Mouse (Mus musculus) liver, postnatal 0 days (tissue): ENCODE measurements at regions not wholly inside any gene's neighbourhood (a gene's known extent, or its start where the extent isn't known, plus 50 kb on each side); places are given as distances from the start of the nearest gene placed in this dataset.

Experiments
- ATAC-seq: fragments of 200-750 bp; cut with Nextera tagmentation; 2 replicates; pipeline ENCODE4 v1.8.0; 2017; ENCODE audit warnings: mild to moderate bottlenecking, moderate library complexity
- DNase-seq: peaks from one replicate; pipeline ENCODE4 v3.0.0-alpha.2; 2016
- H3K27ac ChIP-seq: fragments of 300-500 bp; sonication (generic); 2 replicates; pipeline ENCODE4 v1.5.1; 2014; ENCODE audit warnings: antibody characterized with exemption, moderate library complexity, mild to moderate bottlenecking, low read depth
- H3K27me3 ChIP-seq: fragments of 300-500 bp; sonication (generic); 2 replicates; pipeline ENCODE4 v1.6.1; 2014; ENCODE audit warnings: low read length, control low read depth, mixed read lengths; ENCODE audit not compliant: insufficient read depth
- H3K36me3 ChIP-seq: fragments of 300-500 bp; sonication (generic); replicated peaks from 2 replicates; pipeline ENCODE4 v1.6.1; 2014; ENCODE audit warnings: mild to moderate bottlenecking, control low read depth, low read length, moderate library complexity, mixed read lengths; ENCODE audit not compliant: insufficient read depth
- H3K4me1 ChIP-seq: fragments of 300-500 bp; sonication (generic); 2 replicates; pipeline ENCODE4 v1.6.1; 2014; ENCODE audit warnings: antibody characterized with exemption, mild to moderate bottlenecking, control low read depth; ENCODE audit not compliant: insufficient read depth
- H3K4me2 ChIP-seq: fragments of 300-500 bp; sonication (generic); 2 replicates; pipeline ENCODE4 v1.6.1; 2014; ENCODE audit warnings: low read depth, mild to moderate bottlenecking, low read length, moderate library complexity, mixed read lengths
- H3K4me3 ChIP-seq: fragments of 300-500 bp; sonication (generic); 2 replicates; pipeline ENCODE4 v1.5.1; 2014; ENCODE audit warnings: low read depth, low read length
- H3K9ac ChIP-seq: fragments of 300-500 bp; sonication (generic); replicated peaks from 2 replicates; pipeline ENCODE4 v1.6.1; 2014; ENCODE audit warnings: mild to moderate bottlenecking, moderate library complexity
- H3K9me3 ChIP-seq: fragments of 300-500 bp; sonication (generic); 2 replicates; pipeline ENCODE4 v1.6.1; 2016; ENCODE audit warnings: mild to moderate bottlenecking, control low read depth, low read length, mixed read lengths
- CTCF ChIP-seq: sonication (generic); IDR thresholded peaks from 2 replicates; pipeline ENCODE4 v1.5.1; 2016; ENCODE audit warnings: antibody characterized with exemption, low read depth
- EP300 ChIP-seq: IDR thresholded peaks from 2 replicates; pipeline ENCODE4 v1.6.1; 2016; ENCODE audit warnings: antibody characterized with exemption, low read depth, mild to moderate bottlenecking
- WGBS: fragments of 180-500 bp; shearing (Covaris S2); extraction: QIAGEN DNeasy Blood & Tissue Kit; methylation state at CpG from one replicate; pipeline ENCODE4 v1.1.7; 2014; ENCODE audit not compliant: insufficient replicate concordance; 5-methylcytosine and 5-hydroxymethylcytosine counted together

- DNase-seq (no peak), ATAC-seq (no peak)
- Histone ChIP-seq H3K9ac (no peak overlapping the region), H3K4me2 (no peak overlapping the region), H3K36me3 (no peaks in the 10 kb centered on the region), H3K4me3 (no peak overlapping the region), H3K9me3 (no peaks in the 10 kb centered on the region), H3K27me3 (no peaks in the 10 kb centered on the region), H3K27ac (no peak overlapping the region), H3K4me1 (no peaks in the 10 kb centered on the region)
- TF ChIP-seq CTCF (no peak), EP300 (no peak)
- WGBS: 86% methylated on average over 7 of the region's 7 CpGs
Measured at GRCm38 (mm10) chr19:25813651-25814050, 141.4 kb downstream of the Dmrt2 start.

- Histone ChIP-seq H3K4me1 (no peaks in the 10 kb centered on the region), H3K27me3 (no peaks in the 10 kb centered on the region), H3K36me3 (no peaks in the 10 kb centered on the region), H3K4me3 (no peak overlapping the region), H3K9ac (no peak overlapping the region), H3K27ac (no peak overlapping the region), H3K9me3 (no peaks in the 10 kb centered on the region), H3K4me2 (no peak overlapping the region)
- no peak for TF ChIP-seq EP300
- TF ChIP-seq CTCF: no peak
- no peak for ATAC-seq
- DNase-seq: no peak
- 75% methylated on average over 4 of the region's 4 CpGs for WGBS
Measured at GRCm38 (mm10) chr19:25845158-25845557, 172.9 kb downstream of the Dmrt2 start.

GRCm38 (mm10) chr19:25856344-25856743 lies 184.1 kb downstream of the Dmrt2 start:
- H3K27ac ChIP-seq: no peak overlapping the region
- TF ChIP-seq EP300: no peak
- TF ChIP-seq CTCF: no peak
- H3K27me3 ChIP-seq: no peaks in the 10 kb centered on the region
- no peaks in the 10 kb centered on the region for H3K36me3 ChIP-seq
- H3K9me3 ChIP-seq: no peaks in the 10 kb centered on the region
- no peak overlapping the region for H3K4me2 ChIP-seq
- H3K4me3 ChIP-seq: no peak overlapping the region
- WGBS: 54% methylated on average over 4 of the region's 4 CpGs
- DNase-seq: no peak
- no peaks in the 10 kb centered on the region for H3K4me1 ChIP-seq
- no peak for ATAC-seq
- no peak overlapping the region for H3K9ac ChIP-seq

GRCm38 (mm10) chr19:25863312-25863711 lies 191.1 kb downstream of the Dmrt2 start:
- no peak overlapping the region for H3K27ac ChIP-seq
- ATAC-seq (no peak), DNase-seq (no peak)
- WGBS: 48% methylated on average over 1 of the region's 1 CpGs
- no peak overlapping the region for H3K9ac ChIP-seq
- H3K4me1 ChIP-seq: no peaks in the 10 kb centered on the region
- no peak overlapping the region for H3K4me2 ChIP-seq
- H3K36me3 ChIP-seq: no peaks in the 10 kb centered on the region
- no peak overlapping the region for H3K4me3 ChIP-seq
- no peaks in the 10 kb centered on the region for H3K27me3 ChIP-seq
- TF ChIP-seq CTCF (no peak), EP300 (no peak)
- H3K9me3 ChIP-seq: no peaks in the 10 kb centered on the region

GRCm38 (mm10) chr19:25906721-25907120 lies 234.5 kb downstream of the Dmrt2 start:
- no peaks in the 10 kb centered on the region for H3K27me3 ChIP-seq
- TF ChIP-seq EP300 (no peak), CTCF (no peak)
- no peak for ATAC-seq
- H3K4me2 ChIP-seq: no peak overlapping the region
- H3K9ac ChIP-seq: no peak overlapping the region
- H3K36me3 ChIP-seq: no peaks in the 10 kb centered on the region
- no peak for DNase-seq
- no peaks in the 10 kb centered on the region for H3K9me3 ChIP-seq
- WGBS: 88% methylated on average over 4 of the region's 4 CpGs
- H3K4me1 ChIP-seq: no peaks in the 10 kb centered on the region
- no peak overlapping the region for H3K4me3 ChIP-seq
- no peak overlapping the region for H3K27ac ChIP-seq

- Histone ChIP-seq H3K4me2 (no peak overlapping the region), H3K4me1 (no peaks in the 10 kb centered on the region), H3K36me3 (no peaks in the 10 kb centered on the region), H3K9ac (no peak overlapping the region), H3K4me3 (no peak overlapping the region), H3K27ac (no peak overlapping the region), H3K9me3 (no peaks in the 10 kb centered on the region), H3K27me3 (no peaks in the 10 kb centered on the region)
- ATAC-seq (no peak; the same call in 1 of the 2 replicates), DNase-seq (no peak)
- TF ChIP-seq EP300 (no peak), CTCF (no peak)
Measured at GRCm38 (mm10) chr19:25922052-25922451, 249.8 kb downstream of the Dmrt2 start.

- TF ChIP-seq EP300 (no peak), CTCF (no peak)
- Histone ChIP-seq H3K36me3 (no peaks in the 10 kb centered on the region), H3K4me1 (no peaks in the 10 kb centered on the region), H3K9ac (no peak overlapping the region), H3K9me3 (no peaks in the 10 kb centered on the region), H3K4me3 (no peak overlapping the region), H3K4me2 (no peak overlapping the region), H3K27me3 (no peaks in the 10 kb centered on the region), H3K27ac (no peak overlapping the region)
- 67% methylated on average over 1 of the region's 1 CpGs for WGBS
- no peak for DNase-seq
- no peak for ATAC-seq
Measured at GRCm38 (mm10) chr19:25922806-25923205, 250.6 kb downstream of the Dmrt2 start.
